Mouse (Mus musculus): ENCODE measurements around the gene Slc22a23. TPM values are rescaled to one million over a fixed set of nuclear protein-coding genes. Genes with fewer than 3 reads are reported as not detected.

Slc22a23 gene
- polyA plus RNA-seq, 1 experiment: 12.7 TPM

- Histone ChIP-seq H3K27me3 (ENCODE audit: control insufficient read depth, insufficient read depth, low read length) (no peaks in the 10 kb centered on the region), H3K4me3 (ENCODE audit: control insufficient read depth, insufficient read depth, low read length) (no peak overlapping the region), H3K36me3 (ENCODE audit: control insufficient read depth, insufficient read depth, low read length) (no peaks in the 10 kb centered on the region), H3K4me1 (replicated peaks; ENCODE audit: control insufficient read depth, insufficient read depth, low read length) (peaks cover 14% of the 10 kb centered on the region), H3K27ac (ENCODE audit: control insufficient read depth, insufficient read depth, low read length) (no peak overlapping the region)
- WGBS: 92% methylated on average over 7 of the region's 7 CpGs
- TF ChIP-seq POLR2A (IDR thresholded peaks at IDR 0.05; ENCODE audit: control insufficient read depth, extremely low read depth, insufficient read depth, low read length, poor library complexity): no peak
- no peak for TF ChIP-seq CTCF (IDR thresholded peaks at IDR 0.05; ENCODE audit: borderline replicate concordance, control insufficient read depth, extremely low read depth, insufficient read depth, low read length, poor library complexity)
- DNase-seq: no peak
Observed at GRCm38 (mm10) chr13:34152695-34153094, 192.3 kb downstream of the Slc22a23 start.

DNA sequence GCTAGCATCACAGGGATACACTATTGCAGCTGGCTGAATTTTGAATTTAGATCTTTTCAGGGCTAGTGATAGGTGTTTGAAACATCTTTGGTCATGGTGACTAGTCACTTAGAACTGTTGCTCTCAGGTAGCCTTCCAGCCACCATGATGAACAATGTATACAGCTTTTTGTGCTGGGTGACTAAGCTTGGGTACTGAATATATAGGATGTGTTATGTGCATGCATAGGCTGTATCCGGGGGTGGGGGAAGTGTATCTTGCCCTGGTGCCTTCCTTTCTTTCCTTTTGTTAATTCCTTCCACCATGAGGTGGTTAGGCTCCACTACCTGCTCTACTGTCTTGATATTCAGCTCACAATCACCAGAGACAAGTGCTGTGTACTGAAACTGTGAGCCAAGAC, 193.6 kb downstream of the Slc22a23 start:
- Histone ChIP-seq H3K27ac (ENCODE audit: control insufficient read depth, insufficient read depth, low read length) (no peak overlapping the region), H3K4me1 (replicated peaks; ENCODE audit: control insufficient read depth, insufficient read depth, low read length) (peaks cover 14% of the 10 kb centered on the region), H3K27me3 (ENCODE audit: control insufficient read depth, insufficient read depth, low read length) (no peaks in the 10 kb centered on the region), H3K36me3 (ENCODE audit: control insufficient read depth, insufficient read depth, low read length) (no peaks in the 10 kb centered on the region), H3K4me3 (ENCODE audit: control insufficient read depth, insufficient read depth, low read length) (no peak overlapping the region)
- DNase-seq: no peak
- WGBS: 85% methylated on average over 1 of the region's 1 CpGs
- no peak for TF ChIP-seq CTCF (IDR thresholded peaks at IDR 0.05; ENCODE audit: borderline replicate concordance, control insufficient read depth, extremely low read depth, insufficient read depth, low read length, poor library complexity)
- no peak for TF ChIP-seq POLR2A (IDR thresholded peaks at IDR 0.05; ENCODE audit: control insufficient read depth, extremely low read depth, insufficient read depth, low read length, poor library complexity)

- TF ChIP-seq CTCF (IDR thresholded peaks at IDR 0.05; ENCODE audit: borderline replicate concordance, control insufficient read depth, extremely low read depth, insufficient read depth, low read length, poor library complexity) (no peak), POLR2A (IDR thresholded peaks at IDR 0.05; ENCODE audit: control insufficient read depth, extremely low read depth, insufficient read depth, low read length, poor library complexity) (no peak)
- H3K36me3 ChIP-seq (ENCODE audit: control insufficient read depth, insufficient read depth, low read length): no peaks in the 10 kb centered on the region
- no peak for DNase-seq
- peaks cover 14% of the 10 kb centered on the region for H3K4me1 ChIP-seq (replicated peaks; ENCODE audit: control insufficient read depth, insufficient read depth, low read length)
- WGBS: 80% methylated on average over 19 of the region's 19 CpGs
- H3K27ac ChIP-seq (ENCODE audit: control insufficient read depth, insufficient read depth, low read length): no peak overlapping the region
- H3K4me3 ChIP-seq (ENCODE audit: control insufficient read depth, insufficient read depth, low read length): no peak overlapping the region
- H3K27me3 ChIP-seq (ENCODE audit: control insufficient read depth, insufficient read depth, low read length): no peaks in the 10 kb centered on the region
Observed at GRCm38 (mm10) chr13:34150271-34151027, 194.5 kb downstream of the Slc22a23 start.

DNA sequence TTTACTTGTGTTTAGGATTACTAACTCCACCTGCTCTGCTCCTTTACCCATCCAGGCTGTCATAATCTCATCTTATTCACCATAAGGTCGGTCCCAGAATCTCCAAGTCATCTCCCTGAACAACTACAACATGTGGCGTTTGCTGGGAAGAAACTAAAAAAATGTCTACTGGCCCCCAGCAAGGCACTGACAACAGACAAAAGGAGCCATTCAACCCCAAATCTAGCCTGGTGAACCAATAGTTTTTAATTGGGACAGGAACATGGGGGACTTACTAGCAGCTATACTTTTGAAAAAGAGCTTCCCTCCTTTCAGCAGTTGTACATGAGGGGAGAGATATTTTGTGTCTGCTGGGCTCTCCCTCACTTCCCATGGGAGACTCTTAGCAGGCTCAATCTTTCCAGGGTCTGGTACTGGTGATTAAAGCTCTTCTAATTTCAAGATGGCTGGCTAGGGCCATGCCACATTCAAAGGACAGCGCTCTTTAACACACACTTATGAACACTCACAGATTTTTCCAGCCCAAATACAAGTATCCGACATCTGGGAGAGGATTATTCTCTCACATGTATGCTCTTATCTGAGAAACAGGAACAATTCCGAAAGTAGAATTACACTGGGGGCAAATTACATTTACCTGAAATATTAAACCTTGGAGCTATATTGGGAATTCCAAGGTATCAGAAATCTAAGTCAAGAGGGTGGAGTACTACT, 195.4 kb downstream of the Slc22a23 start:
- Histone ChIP-seq H3K4me3 (ENCODE audit: control insufficient read depth, insufficient read depth, low read length) (no peak overlapping the region), H3K4me1 (replicated peaks; ENCODE audit: control insufficient read depth, insufficient read depth, low read length) (peaks cover 14% of the 10 kb centered on the region), H3K27me3 (ENCODE audit: control insufficient read depth, insufficient read depth, low read length) (no peaks in the 10 kb centered on the region), H3K36me3 (ENCODE audit: control insufficient read depth, insufficient read depth, low read length) (no peaks in the 10 kb centered on the region), H3K27ac (ENCODE audit: control insufficient read depth, insufficient read depth, low read length) (no peak overlapping the region)
- DNase-seq: no peak
- 87% methylated on average over 5 of the region's 5 CpGs for WGBS
- TF ChIP-seq CTCF (IDR thresholded peaks at IDR 0.05; ENCODE audit: borderline replicate concordance, control insufficient read depth, extremely low read depth, insufficient read depth, low read length, poor library complexity): no peak
- no peak for TF ChIP-seq POLR2A (IDR thresholded peaks at IDR 0.05; ENCODE audit: control insufficient read depth, extremely low read depth, insufficient read depth, low read length, poor library complexity)

DNA sequence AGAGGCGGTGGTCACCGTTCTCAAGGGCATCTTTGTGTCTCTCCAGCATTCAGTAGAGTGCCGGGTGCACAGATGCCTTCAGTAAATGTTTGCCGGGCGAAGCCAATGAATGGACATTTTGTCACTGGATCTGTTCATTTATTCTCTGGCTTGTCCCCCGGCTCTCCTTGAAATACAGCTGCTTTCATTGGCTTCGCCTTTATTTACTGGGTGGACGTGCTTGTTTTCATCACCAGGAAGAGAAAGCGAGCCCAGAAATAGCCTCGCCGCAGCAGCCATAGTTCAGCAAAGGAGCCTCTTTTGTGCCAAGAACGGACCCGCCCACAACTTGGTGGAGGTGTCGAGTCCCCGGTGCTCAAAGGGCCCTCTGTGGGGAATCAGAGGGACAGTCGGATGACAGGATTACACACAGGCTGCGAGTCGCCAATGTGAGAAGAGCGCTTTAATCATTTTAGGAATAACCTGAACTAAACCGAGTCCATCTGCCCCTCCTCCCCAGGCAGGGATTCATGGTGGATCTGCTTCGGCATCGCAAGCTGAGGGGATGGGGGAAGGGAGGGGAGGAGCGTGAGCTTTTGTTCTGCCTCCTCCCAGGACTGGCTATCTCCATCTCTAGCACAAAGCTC, 196.1 kb downstream of the Slc22a23 start:
- Histone ChIP-seq H3K4me3 (ENCODE audit: control insufficient read depth, insufficient read depth, low read length) (peak overlapping the region; percentile 44), H3K36me3 (ENCODE audit: control insufficient read depth, insufficient read depth, low read length) (no peaks in the 10 kb centered on the region), H3K27me3 (ENCODE audit: control insufficient read depth, insufficient read depth, low read length) (no peaks in the 10 kb centered on the region), H3K27ac (ENCODE audit: control insufficient read depth, insufficient read depth, low read length) (no peak overlapping the region), H3K4me1 (replicated peaks; ENCODE audit: control insufficient read depth, insufficient read depth, low read length) (peaks cover 14% of the 10 kb centered on the region)
- 0 out of 2 replicates have a peak, but pooled peaks have one; percentile 24 for TF ChIP-seq POLR2A (IDR thresholded peaks at IDR 0.05; ENCODE audit: control insufficient read depth, extremely low read depth, insufficient read depth, low read length, poor library complexity)
- TF ChIP-seq CTCF (IDR thresholded peaks at IDR 0.05; ENCODE audit: borderline replicate concordance, control insufficient read depth, extremely low read depth, insufficient read depth, low read length, poor library complexity): 0 out of 2 replicates have a peak, but pooled peaks have one; percentile 24
- WGBS: 11% methylated on average over 23 of the region's 23 CpGs
- DNase-seq: peak; percentile 51

DNA sequence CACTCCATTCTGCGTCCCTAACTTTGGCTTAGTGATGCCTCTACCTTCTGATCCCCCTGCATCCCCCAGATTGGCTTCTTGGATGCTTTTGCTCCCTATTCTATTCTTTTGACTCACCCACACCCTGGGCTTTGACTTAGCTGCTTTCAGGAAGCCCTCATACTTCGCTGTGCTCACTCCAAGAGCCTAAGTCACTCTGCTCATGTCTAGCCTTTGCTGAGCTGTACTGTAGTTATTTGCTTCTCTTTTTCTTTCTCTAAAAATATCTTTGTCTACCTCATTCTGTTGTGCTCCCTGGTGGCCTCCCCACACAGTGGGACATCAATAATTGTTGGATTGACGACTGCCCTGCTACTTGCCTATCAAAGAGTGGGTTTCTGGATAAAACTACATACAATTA, 196.8 kb downstream of the Slc22a23 start:
- no peak for DNase-seq
- Histone ChIP-seq H3K36me3 (ENCODE audit: control insufficient read depth, insufficient read depth, low read length) (no peaks in the 10 kb centered on the region), H3K27me3 (ENCODE audit: control insufficient read depth, insufficient read depth, low read length) (no peaks in the 10 kb centered on the region), H3K4me1 (replicated peaks; ENCODE audit: control insufficient read depth, insufficient read depth, low read length) (peaks cover 10% of the 10 kb centered on the region), H3K4me3 (ENCODE audit: control insufficient read depth, insufficient read depth, low read length) (no peak overlapping the region), H3K27ac (ENCODE audit: control insufficient read depth, insufficient read depth, low read length) (no peak overlapping the region)
- 84% methylated on average over 3 of the region's 3 CpGs for WGBS
- no peak for TF ChIP-seq POLR2A (IDR thresholded peaks at IDR 0.05; ENCODE audit: control insufficient read depth, extremely low read depth, insufficient read depth, low read length, poor library complexity)
- TF ChIP-seq CTCF (IDR thresholded peaks at IDR 0.05; ENCODE audit: borderline replicate concordance, control insufficient read depth, extremely low read depth, insufficient read depth, low read length, poor library complexity): no peak

Data from thymus, adult 2 months (tissue).